Mouse (Mus musculus): ENCODE measurements at regions not wholly inside any gene's neighbourhood (a gene's known extent, or its start where the extent isn't known, plus 50 kb on each side); places are given as distances from the start of the nearest gene placed in this dataset.

- Histone ChIP-seq H3K36me3 (ENCODE audit: control insufficient read depth, insufficient read depth) (no peaks in the 10 kb centered on the region), H3K9ac (replicated peaks; ENCODE audit: low read depth, low read length) (no peak overlapping the region), H3K4me2 (ENCODE audit: low read length) (no peak overlapping the region), H3K9me3 (ENCODE audit: control insufficient read depth, low read length) (no peaks in the 10 kb centered on the region), H3K27ac (ENCODE audit: low read length) (no peak overlapping the region), H3K4me1 (replicated peaks; ENCODE audit: control insufficient read depth, insufficient read depth, low read length) (no peaks in the 10 kb centered on the region), H3K27me3 (replicated peaks; ENCODE audit: control insufficient read depth, insufficient read depth, low read length) (no peaks in the 10 kb centered on the region), H3K4me3 (replicated peaks; ENCODE audit: low read length) (no peak overlapping the region)
- WGBS, result 96% methylated on average over 4 of the region's 4 CpGs
- ATAC-seq, result no peak
These were observed 243.4 kb upstream of the Smlr1 start for GRCm38 (mm10) chr10:25779476-25779875.

GRCm38 (mm10) chr10:25777717-25778116, 241.7 kb upstream of the Smlr1 start:
- no peak for ATAC-seq
- Histone ChIP-seq H3K27ac (ENCODE audit: low read length) (no peak overlapping the region), H3K27me3 (replicated peaks; ENCODE audit: control insufficient read depth, insufficient read depth, low read length) (no peaks in the 10 kb centered on the region), H3K4me2 (ENCODE audit: low read length) (no peak overlapping the region), H3K36me3 (ENCODE audit: control insufficient read depth, insufficient read depth) (no peaks in the 10 kb centered on the region), H3K9me3 (ENCODE audit: control insufficient read depth, low read length) (no peaks in the 10 kb centered on the region), H3K4me3 (replicated peaks; ENCODE audit: low read length) (no peak overlapping the region), H3K9ac (replicated peaks; ENCODE audit: low read depth, low read length) (no peak overlapping the region), H3K4me1 (replicated peaks; ENCODE audit: control insufficient read depth, insufficient read depth, low read length) (no peaks in the 10 kb centered on the region)
- WGBS, result 86% methylated on average over 2 of the region's 2 CpGs

- Histone ChIP-seq H3K4me1 (replicated peaks; ENCODE audit: control insufficient read depth, insufficient read depth, low read length) (no peaks in the 10 kb centered on the region), H3K9ac (replicated peaks; ENCODE audit: low read depth, low read length) (no peak overlapping the region), H3K27me3 (replicated peaks; ENCODE audit: control insufficient read depth, insufficient read depth, low read length) (no peaks in the 10 kb centered on the region), H3K9me3 (ENCODE audit: control insufficient read depth, low read length) (no peaks in the 10 kb centered on the region), H3K27ac (ENCODE audit: low read length) (no peak overlapping the region), H3K36me3 (ENCODE audit: control insufficient read depth, insufficient read depth) (no peaks in the 10 kb centered on the region), H3K4me3 (replicated peaks; ENCODE audit: low read length) (no peak overlapping the region), H3K4me2 (ENCODE audit: low read length) (no peak overlapping the region)
- ATAC-seq, result peak; percentile 69
- 31% methylated on average over 11 of the region's 11 CpGs for WGBS
These were observed 240.6 kb upstream of the Smlr1 start for GRCm38 (mm10) chr10:25776697-25777096.

GRCm38 (mm10) chr10:25770051-25770450, 234.0 kb upstream of the Smlr1 start:
- ATAC-seq, result no peak
- Histone ChIP-seq H3K27ac (ENCODE audit: low read length) (no peak overlapping the region), H3K36me3 (ENCODE audit: control insufficient read depth, insufficient read depth) (no peaks in the 10 kb centered on the region), H3K9me3 (ENCODE audit: control insufficient read depth, low read length) (no peaks in the 10 kb centered on the region), H3K4me1 (replicated peaks; ENCODE audit: control insufficient read depth, insufficient read depth, low read length) (no peaks in the 10 kb centered on the region), H3K9ac (replicated peaks; ENCODE audit: low read depth, low read length) (no peak overlapping the region), H3K4me2 (ENCODE audit: low read length) (no peak overlapping the region), H3K27me3 (replicated peaks; ENCODE audit: control insufficient read depth, insufficient read depth, low read length) (no peaks in the 10 kb centered on the region), H3K4me3 (replicated peaks; ENCODE audit: low read length) (no peak overlapping the region)

- Histone ChIP-seq H3K4me1 (replicated peaks; ENCODE audit: control insufficient read depth, insufficient read depth, low read length) (no peaks in the 10 kb centered on the region), H3K4me3 (replicated peaks; ENCODE audit: low read length) (no peak overlapping the region), H3K36me3 (ENCODE audit: control insufficient read depth, insufficient read depth) (no peaks in the 10 kb centered on the region), H3K9ac (replicated peaks; ENCODE audit: low read depth, low read length) (no peak overlapping the region), H3K27ac (ENCODE audit: low read length) (no peak overlapping the region), H3K27me3 (replicated peaks; ENCODE audit: control insufficient read depth, insufficient read depth, low read length) (no peaks in the 10 kb centered on the region), H3K9me3 (ENCODE audit: control insufficient read depth, low read length) (no peaks in the 10 kb centered on the region), H3K4me2 (ENCODE audit: low read length) (no peak overlapping the region)
- no peak for ATAC-seq
- 75% methylated on average over 5 of the region's 5 CpGs for WGBS
These were observed 232.4 kb upstream of the Smlr1 start for GRCm38 (mm10) chr10:25768456-25768855.

GRCm38 (mm10) chr10:25754300-25754699, 218.2 kb upstream of the Smlr1 start:
- Histone ChIP-seq H3K27me3 (replicated peaks; ENCODE audit: control insufficient read depth, insufficient read depth, low read length) (no peaks in the 10 kb centered on the region), H3K27ac (ENCODE audit: low read length) (no peak overlapping the region), H3K9ac (replicated peaks; ENCODE audit: low read depth, low read length) (no peak overlapping the region), H3K4me3 (replicated peaks; ENCODE audit: low read length) (no peak overlapping the region), H3K4me1 (replicated peaks; ENCODE audit: control insufficient read depth, insufficient read depth, low read length) (no peaks in the 10 kb centered on the region), H3K4me2 (ENCODE audit: low read length) (no peak overlapping the region), H3K9me3 (ENCODE audit: control insufficient read depth, low read length) (no peaks in the 10 kb centered on the region), H3K36me3 (ENCODE audit: control insufficient read depth, insufficient read depth) (no peaks in the 10 kb centered on the region)
- 74% methylated on average over 3 of the region's 3 CpGs for WGBS
- ATAC-seq, result no peak

GRCm38 (mm10) chr10:25742678-25743077, 206.6 kb upstream of the Smlr1 start:
- Histone ChIP-seq H3K4me2 (ENCODE audit: low read length) (no peak overlapping the region), H3K27ac (ENCODE audit: low read length) (peak overlapping the region; percentile 28; the same call in 1 of the 2 replicates), H3K4me3 (replicated peaks; ENCODE audit: low read length) (no peak overlapping the region), H3K4me1 (replicated peaks; ENCODE audit: control insufficient read depth, insufficient read depth, low read length) (peaks cover 4% of the 10 kb centered on the region; the same call in 1 of the 2 replicates), H3K27me3 (replicated peaks; ENCODE audit: control insufficient read depth, insufficient read depth, low read length) (no peaks in the 10 kb centered on the region), H3K9me3 (ENCODE audit: control insufficient read depth, low read length) (no peaks in the 10 kb centered on the region), H3K9ac (replicated peaks; ENCODE audit: low read depth, low read length) (no peak overlapping the region), H3K36me3 (ENCODE audit: control insufficient read depth, insufficient read depth) (no peaks in the 10 kb centered on the region)
- 0 out of 2 replicates have a peak, but pooled peaks have one; percentile 23 for ATAC-seq
- WGBS, result 56% methylated on average over 3 of the region's 3 CpGs

- no peak for ATAC-seq
- WGBS, result 88% methylated on average over 2 of the region's 2 CpGs
- Histone ChIP-seq H3K4me1 (replicated peaks; ENCODE audit: control insufficient read depth, insufficient read depth, low read length) (peaks cover 4% of the 10 kb centered on the region; the same call in 1 of the 2 replicates), H3K4me2 (ENCODE audit: low read length) (no peak overlapping the region), H3K27me3 (replicated peaks; ENCODE audit: control insufficient read depth, insufficient read depth, low read length) (no peaks in the 10 kb centered on the region), H3K9me3 (ENCODE audit: control insufficient read depth, low read length) (no peaks in the 10 kb centered on the region), H3K4me3 (replicated peaks; ENCODE audit: low read length) (no peak overlapping the region), H3K36me3 (ENCODE audit: control insufficient read depth, insufficient read depth) (no peaks in the 10 kb centered on the region), H3K9ac (replicated peaks; ENCODE audit: low read depth, low read length) (no peak overlapping the region), H3K27ac (ENCODE audit: low read length) (no peak overlapping the region)
These were observed 204.9 kb upstream of the Smlr1 start for GRCm38 (mm10) chr10:25740956-25741355.

- Histone ChIP-seq H3K9me3 (ENCODE audit: control insufficient read depth, low read length) (no peaks in the 10 kb centered on the region), H3K27ac (ENCODE audit: low read length) (no peak overlapping the region), H3K4me1 (replicated peaks; ENCODE audit: control insufficient read depth, insufficient read depth, low read length) (no peaks in the 10 kb centered on the region), H3K4me3 (replicated peaks; ENCODE audit: low read length) (no peak overlapping the region), H3K4me2 (ENCODE audit: low read length) (no peak overlapping the region), H3K27me3 (replicated peaks; ENCODE audit: control insufficient read depth, insufficient read depth, low read length) (no peaks in the 10 kb centered on the region), H3K36me3 (ENCODE audit: control insufficient read depth, insufficient read depth) (no peaks in the 10 kb centered on the region), H3K9ac (replicated peaks; ENCODE audit: low read depth, low read length) (no peak overlapping the region)
- peak; percentile 45; the same call in 1 of the 2 replicates for ATAC-seq
- WGBS, result 31% methylated on average over 3 of the region's 3 CpGs
These were observed 194.4 kb upstream of the Smlr1 start for GRCm38 (mm10) chr10:25730470-25730869.

- no peak overlapping the region for H3K27ac ChIP-seq (ENCODE audit: low read length)
- ATAC-seq, result no peak
- 93% methylated on average over 1 of the region's 1 CpGs for WGBS
- no peaks in the 10 kb centered on the region for H3K27me3 ChIP-seq (replicated peaks; ENCODE audit: control insufficient read depth, insufficient read depth, low read length)
- no peak overlapping the region for H3K9ac ChIP-seq (replicated peaks; ENCODE audit: low read depth, low read length)
- H3K4me3 ChIP-seq (replicated peaks; ENCODE audit: low read length), result no peak overlapping the region
- no peaks in the 10 kb centered on the region for H3K4me1 ChIP-seq (replicated peaks; ENCODE audit: control insufficient read depth, insufficient read depth, low read length)
- H3K36me3 ChIP-seq (ENCODE audit: control insufficient read depth, insufficient read depth), result no peaks in the 10 kb centered on the region
- H3K4me2 ChIP-seq (ENCODE audit: low read length), result no peak overlapping the region
- H3K9me3 ChIP-seq (ENCODE audit: control insufficient read depth, low read length), result no peaks in the 10 kb centered on the region
These were observed 187.9 kb upstream of the Smlr1 start for GRCm38 (mm10) chr10:25723966-25724365.
